Mouse (Mus musculus) heart, postnatal 0 days (tissue): ENCODE measurements at regions not wholly inside any gene's neighbourhood (a gene's known extent, or its start where the extent isn't known, plus 50 kb on each side); places are given as distances from the start of the nearest gene placed in this dataset.

Source experiments
- ATAC-seq: fragments of 200-750 bp; cut with Nextera tagmentation; 2 replicates; pipeline ENCODE4 v1.8.0; 2017; ENCODE audit warnings: low read depth, moderate number of reproducible peaks, moderate library complexity; ENCODE audit not compliant: insufficient read depth
- DNase-seq: peaks from one replicate; pipeline ENCODE4 v3.0.0-alpha.2; 2016; ENCODE audit warnings: low spot score
- H3K27ac ChIP-seq: fragments of 300-500 bp; sonication (generic); 2 replicates; pipeline ENCODE4 v1.5.1; 2014; ENCODE audit warnings: low read depth, mild to moderate bottlenecking
- H3K27me3 ChIP-seq: fragments of 300-500 bp; sonication (generic); 2 replicates; pipeline ENCODE4 v1.6.1; 2014; ENCODE audit warnings: low read length, mixed read lengths; ENCODE audit not compliant: control insufficient read depth, insufficient read depth
- H3K36me3 ChIP-seq: fragments of 300-500 bp; sonication (generic); replicated peaks from 2 replicates; pipeline ENCODE4 v1.6.1; 2014; ENCODE audit warnings: low read length, mixed read lengths; ENCODE audit not compliant: control insufficient read depth, insufficient read depth
- H3K4me1 ChIP-seq: fragments of 300-500 bp; sonication (generic); 2 replicates; pipeline ENCODE4 v1.6.1; 2014; ENCODE audit warnings: antibody characterized with exemption; ENCODE audit not compliant: control insufficient read depth, insufficient read depth
- H3K4me2 ChIP-seq: fragments of 300-500 bp; sonication (generic); 2 replicates; pipeline ENCODE4 v1.6.1; 2014; ENCODE audit warnings: low read depth, mild to moderate bottlenecking, low read length, moderate library complexity
- H3K4me3 ChIP-seq: fragments of 300-500 bp; sonication (generic); 2 replicates; pipeline ENCODE4 v1.5.1; 2014; ENCODE audit warnings: low read depth, low read length
- H3K9ac ChIP-seq: fragments of 300-500 bp; sonication (generic); replicated peaks from 2 replicates; pipeline ENCODE4 v1.6.1; 2014; ENCODE audit warnings: low read depth, low read length, mixed read lengths
- H3K9me3 ChIP-seq: fragments of 300-500 bp; sonication (generic); replicated peaks from 2 replicates; pipeline ENCODE4 v1.6.1; 2016; ENCODE audit warnings: low read length; ENCODE audit not compliant: control insufficient read depth
- CTCF ChIP-seq: IDR thresholded peaks from 2 replicates; pipeline ENCODE4 v1.5.1; 2016; ENCODE audit warnings: antibody characterized with exemption, control low read depth, low read depth
- EP300 ChIP-seq: IDR thresholded peaks from 2 replicates; pipeline ENCODE4 v1.6.1; 2016; ENCODE audit warnings: antibody characterized with exemption, low read depth
- WGBS: fragments of 180-500 bp; shearing (Covaris S2); extraction: QIAGEN DNeasy Blood & Tissue Kit; methylation state at CpG from one replicate; pipeline ENCODE4 v1.1.7; 2014; 5-methylcytosine and 5-hydroxymethylcytosine counted together

DNA sequence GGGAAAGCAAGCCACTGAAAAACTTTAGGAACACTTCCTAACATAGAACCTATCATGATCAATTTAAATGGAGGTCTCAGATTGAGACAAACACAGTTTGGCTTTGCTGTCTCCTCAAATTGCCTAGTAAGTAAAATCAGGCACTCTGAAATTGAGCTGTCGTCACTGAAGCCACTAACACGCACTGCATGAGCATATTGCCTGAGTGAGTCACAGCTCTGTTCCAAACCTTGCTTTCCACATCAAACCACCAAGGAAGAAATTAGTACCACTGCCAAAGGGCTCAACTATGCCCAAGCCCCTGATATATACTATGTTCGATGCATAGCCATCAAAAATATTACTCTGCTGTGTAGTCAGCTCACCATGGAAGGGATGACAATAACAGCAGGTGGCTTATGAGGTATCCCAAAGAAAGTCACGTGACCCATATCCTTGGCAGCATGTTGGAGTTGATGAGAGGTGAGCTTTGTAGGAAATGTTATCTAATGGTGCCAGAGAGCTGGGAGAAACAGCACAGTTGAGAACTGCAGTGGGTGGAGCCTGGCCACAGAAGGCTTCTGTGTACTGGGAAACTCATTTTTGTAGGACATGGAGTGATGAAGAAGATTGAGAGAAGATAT, 663.4 kb downstream of the Pdcd6ip start:
- DNase-seq (no peak), ATAC-seq (no peak)
- Histone ChIP-seq H3K27me3 (no peaks in the 10 kb centered on the region), H3K9ac (no peak overlapping the region), H3K36me3 (no peaks in the 10 kb centered on the region), H3K4me1 (no peaks in the 10 kb centered on the region), H3K9me3 (no peaks in the 10 kb centered on the region), H3K4me3 (no peak overlapping the region), H3K27ac (no peak overlapping the region), H3K4me2 (no peak overlapping the region)
- no peak for TF ChIP-seq EP300
- no peak for TF ChIP-seq CTCF
- 62% methylated on average over 4 of the region's 4 CpGs for WGBS

GRCm38 (mm10) chr9:113040885-113041284, 667.2 kb downstream of the Pdcd6ip start:
- no peak overlapping the region for H3K9ac ChIP-seq
- ATAC-seq (no peak), DNase-seq (no peak)
- no peak overlapping the region for H3K4me2 ChIP-seq
- no peaks in the 10 kb centered on the region for H3K4me1 ChIP-seq
- no peak overlapping the region for H3K27ac ChIP-seq
- H3K36me3 ChIP-seq: no peaks in the 10 kb centered on the region
- no peak overlapping the region for H3K4me3 ChIP-seq
- H3K27me3 ChIP-seq: no peaks in the 10 kb centered on the region
- TF ChIP-seq CTCF (no peak), EP300 (no peak)
- WGBS: 49% methylated on average over 6 of the region's 6 CpGs
- H3K9me3 ChIP-seq: no peaks in the 10 kb centered on the region

DNA sequence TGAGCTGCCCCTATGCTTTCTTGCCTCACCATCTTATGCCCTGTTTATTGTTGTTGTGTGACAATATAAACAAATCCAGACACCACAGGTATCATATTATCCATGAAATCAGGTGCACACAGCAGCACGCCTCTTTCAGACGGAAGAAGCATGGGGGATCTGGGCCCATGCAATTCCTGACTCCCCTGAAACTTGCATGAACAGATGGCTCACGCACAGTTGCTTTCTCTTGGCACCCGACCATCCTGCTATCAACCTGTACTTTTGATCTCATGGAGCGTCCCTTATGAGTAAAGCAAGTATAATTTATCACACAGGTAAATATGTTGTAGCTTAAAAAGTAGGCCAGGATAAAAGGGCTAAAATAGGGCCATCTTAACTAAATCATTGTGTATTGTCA, 674.1 kb downstream of the Pdcd6ip start:
- H3K27ac ChIP-seq: no peak overlapping the region
- no peaks in the 10 kb centered on the region for H3K4me1 ChIP-seq
- no peak for ATAC-seq
- H3K27me3 ChIP-seq: no peaks in the 10 kb centered on the region
- WGBS: 69% methylated on average over 5 of the region's 5 CpGs
- H3K9ac ChIP-seq: no peak overlapping the region
- no peaks in the 10 kb centered on the region for H3K36me3 ChIP-seq
- DNase-seq: no peak
- H3K9me3 ChIP-seq: no peaks in the 10 kb centered on the region
- no peak overlapping the region for H3K4me3 ChIP-seq
- no peak overlapping the region for H3K4me2 ChIP-seq
- TF ChIP-seq CTCF (no peak), EP300 (no peak)

- no peaks in the 10 kb centered on the region for H3K27me3 ChIP-seq
- H3K9ac ChIP-seq: no peak overlapping the region
- no peak overlapping the region for H3K4me3 ChIP-seq
- H3K9me3 ChIP-seq: no peaks in the 10 kb centered on the region
- no peak overlapping the region for H3K4me2 ChIP-seq
- WGBS: 62% methylated on average over 4 of the region's 4 CpGs
- no peaks in the 10 kb centered on the region for H3K4me1 ChIP-seq
- ATAC-seq: no peak
- no peaks in the 10 kb centered on the region for H3K36me3 ChIP-seq
- TF ChIP-seq EP300 (no peak), CTCF (no peak)
- DNase-seq: no peak
- H3K27ac ChIP-seq: no peak overlapping the region
Measured at GRCm38 (mm10) chr9:113029091-113029490, 679.0 kb downstream of the Pdcd6ip start.

DNA sequence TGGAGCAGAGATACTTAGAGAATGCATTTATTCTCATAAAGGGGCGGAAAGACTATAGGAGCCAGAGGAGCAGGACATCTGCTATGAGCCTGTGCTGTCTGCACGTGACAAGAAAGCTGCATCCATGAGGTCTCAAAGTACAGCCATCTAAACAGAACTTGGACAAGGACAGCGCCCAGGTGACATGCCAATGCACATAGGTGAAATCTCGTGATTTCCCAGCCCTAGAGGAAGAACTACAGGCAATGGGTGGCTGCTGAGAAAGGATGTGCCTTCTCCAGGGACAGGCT, 681.2 kb downstream of the Pdcd6ip start:
- no peak for DNase-seq
- no peak for ATAC-seq
- Histone ChIP-seq H3K4me3 (no peak overlapping the region), H3K4me1 (no peaks in the 10 kb centered on the region), H3K9me3 (no peaks in the 10 kb centered on the region), H3K27ac (no peak overlapping the region), H3K27me3 (no peaks in the 10 kb centered on the region), H3K36me3 (no peaks in the 10 kb centered on the region), H3K9ac (no peak overlapping the region), H3K4me2 (no peak overlapping the region)
- 61% methylated on average over 4 of the region's 4 CpGs for WGBS
- TF ChIP-seq EP300 (no peak), CTCF (no peak)

GRCm38 (mm10) chr9:113026096-113026903, 681.8 kb downstream of the Pdcd6ip start:
- TF ChIP-seq CTCF: no peak
- no peak for TF ChIP-seq EP300
- Histone ChIP-seq H3K4me3 (no peak overlapping the region), H3K9me3 (no peaks in the 10 kb centered on the region), H3K27ac (no peak overlapping the region), H3K9ac (no peak overlapping the region), H3K4me1 (no peaks in the 10 kb centered on the region), H3K36me3 (no peaks in the 10 kb centered on the region), H3K27me3 (no peaks in the 10 kb centered on the region), H3K4me2 (no peak overlapping the region)
- DNase-seq (no peak), ATAC-seq (no peak)
- 58% methylated on average over 4 of the region's 4 CpGs for WGBS
